Mouse (Mus musculus): ENCODE data around the gene Rapgef4. TPM values are rescaled to one million over a fixed set of nuclear protein-coding genes. Genes with fewer than 3 reads are reported as not detected.

Rapgef4 gene
- polyA plus RNA-seq, 1 experiment: 192 TPM

DNA sequence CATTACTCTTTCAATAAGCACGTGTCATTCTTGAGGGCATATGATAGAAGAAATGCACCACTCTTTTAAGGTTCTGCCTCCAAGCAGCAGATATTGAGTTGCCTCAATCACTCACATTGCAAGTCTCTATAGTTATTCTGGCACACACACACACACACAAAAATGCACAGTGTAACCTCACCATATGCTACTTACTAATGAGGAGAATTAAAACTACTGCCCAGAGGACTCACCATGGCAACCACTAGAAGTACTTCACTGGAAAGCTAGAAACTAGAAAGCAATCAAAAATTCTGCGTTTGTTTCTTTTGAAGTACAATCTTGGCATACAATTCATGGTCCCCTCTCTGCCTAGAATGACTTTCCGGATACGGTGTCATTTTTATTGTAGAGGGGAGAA lies 29.8 kb upstream of the Rapgef4 start:
- no peak overlapping the region for H3K4me3 ChIP-seq (replicated peaks; ENCODE audit: insufficient read depth, low read depth, low read length)
- no peak for DNase-seq
- no peak overlapping the region for H3K27ac ChIP-seq (ENCODE audit: insufficient read depth, low read length)
- WGBS: 64% methylated on average over 4 of the region's 4 CpGs
- TF ChIP-seq CTCF (IDR thresholded peaks at IDR 0.05; ENCODE audit: borderline replicate concordance, insufficient read depth, low read depth, low read length): no peak
- TF ChIP-seq POLR2A (IDR thresholded peaks at IDR 0.05; ENCODE audit: borderline replicate concordance, insufficient read depth, low read length): no peak
- H3K4me1 ChIP-seq (ENCODE audit: control insufficient read depth, insufficient read depth, low read length): no peaks in the 10 kb centered on the region
- H3K27me3 ChIP-seq (ENCODE audit: control insufficient read depth, insufficient read depth, low read length): no peaks in the 10 kb centered on the region

DNA sequence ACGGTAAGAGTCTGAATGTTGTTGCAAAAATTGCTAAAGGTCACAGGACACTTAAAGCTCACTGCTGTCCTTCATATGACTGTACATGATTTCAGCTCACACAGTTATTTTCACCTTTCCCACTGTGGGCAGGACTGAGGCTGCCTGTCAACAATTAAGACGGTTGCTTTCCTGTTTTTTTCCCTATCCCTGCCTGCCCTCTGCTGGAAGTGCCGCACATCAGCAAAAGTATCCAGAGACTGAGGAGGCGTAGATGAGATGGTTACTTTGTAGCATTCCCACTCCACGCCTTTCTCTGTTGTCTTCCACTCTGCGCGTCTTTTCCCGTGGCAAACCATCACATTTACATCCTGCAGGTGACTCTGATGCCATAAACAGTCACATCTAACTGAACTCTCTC lies 25.4 kb upstream of the Rapgef4 start:
- 25% methylated on average over 8 of the region's 8 CpGs for WGBS
- H3K4me1 ChIP-seq (ENCODE audit: control insufficient read depth, insufficient read depth, low read length): peaks cover 3% of the 10 kb centered on the region; the same call in 1 of the 2 replicates

DNA sequence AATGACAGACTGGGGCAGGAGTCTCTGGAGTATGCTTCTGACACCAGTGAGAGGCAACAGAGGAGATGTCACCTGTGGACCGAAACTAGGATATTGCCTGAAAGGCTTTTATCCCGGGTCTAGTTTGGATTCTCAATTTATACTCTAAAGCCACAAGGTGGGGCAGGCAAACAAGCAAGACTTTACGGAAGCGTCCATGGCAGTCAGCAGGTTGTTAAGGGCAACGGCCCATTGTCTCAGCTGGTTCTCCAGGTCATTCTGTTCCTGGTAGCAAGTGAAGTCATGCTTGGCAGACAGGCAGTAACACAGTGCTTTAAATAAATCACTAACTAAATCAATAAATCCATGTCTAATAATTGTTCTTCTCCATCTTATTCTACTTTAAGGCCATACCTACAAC lies 24.6 kb upstream of the Rapgef4 start:
- DNase-seq: peak; percentile 63 to 81
- Histone ChIP-seq H3K27me3 (ENCODE audit: control insufficient read depth, insufficient read depth, low read length) (no peaks in the 10 kb centered on the region), H3K27ac (ENCODE audit: insufficient read depth, low read length) (no peak overlapping the region), H3K4me3 (replicated peaks; ENCODE audit: insufficient read depth, low read depth, low read length) (no peak overlapping the region), H3K4me1 (ENCODE audit: control insufficient read depth, insufficient read depth, low read length) (peaks cover 3% of the 10 kb centered on the region; the same call in 1 of the 2 replicates)
- WGBS: 23% methylated on average over 5 of the region's 5 CpGs
- TF ChIP-seq CTCF (IDR thresholded peaks at IDR 0.05; ENCODE audit: borderline replicate concordance, insufficient read depth, low read depth, low read length) (peak; percentile 52; the same call in 1 of the 2 replicates), POLR2A (IDR thresholded peaks at IDR 0.05; ENCODE audit: borderline replicate concordance, insufficient read depth, low read length) (no peak)

More for the DNA sequence above, 25.4 kb upstream of the Rapgef4 start:
- H3K27me3 ChIP-seq (ENCODE audit: control insufficient read depth, insufficient read depth, low read length): no peaks in the 10 kb centered on the region
- DNase-seq: peak; percentile 68
- H3K27ac ChIP-seq (ENCODE audit: insufficient read depth, low read length): no peak overlapping the region
- TF ChIP-seq CTCF (IDR thresholded peaks at IDR 0.05; ENCODE audit: borderline replicate concordance, insufficient read depth, low read depth, low read length) (peak; percentile 93), POLR2A (IDR thresholded peaks at IDR 0.05; ENCODE audit: borderline replicate concordance, insufficient read depth, low read length) (no peak)
- no peak overlapping the region for H3K4me3 ChIP-seq (replicated peaks; ENCODE audit: insufficient read depth, low read depth, low read length)

DNA sequence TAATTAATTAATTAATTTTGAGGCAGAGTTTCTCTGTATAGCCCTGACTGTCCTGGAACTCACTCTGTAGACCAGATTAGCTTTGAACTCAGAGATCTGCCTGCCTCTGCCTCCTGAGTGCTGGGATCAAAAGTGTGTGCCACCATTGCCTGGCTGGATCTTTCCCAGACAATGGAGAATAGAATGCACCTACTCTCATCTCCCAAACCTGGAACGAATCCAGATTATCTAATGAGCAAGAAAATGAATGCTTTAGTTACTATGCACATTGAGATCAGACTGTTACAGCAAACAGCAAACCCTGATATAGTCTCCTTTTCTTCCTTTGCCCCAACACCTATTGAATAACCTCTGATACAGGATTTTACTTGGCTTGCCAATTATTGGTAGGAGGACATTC lies 23.1 kb upstream of the Rapgef4 start:
- WGBS: 60% methylated on average over 1 of the region's 1 CpGs
- Histone ChIP-seq H3K4me1 (ENCODE audit: control insufficient read depth, insufficient read depth, low read length) (peaks cover 3% of the 10 kb centered on the region; the same call in 1 of the 2 replicates), H3K4me3 (replicated peaks; ENCODE audit: insufficient read depth, low read depth, low read length) (no peak overlapping the region), H3K27me3 (ENCODE audit: control insufficient read depth, insufficient read depth, low read length) (no peaks in the 10 kb centered on the region), H3K27ac (ENCODE audit: insufficient read depth, low read length) (no peak overlapping the region)
- TF ChIP-seq POLR2A (IDR thresholded peaks at IDR 0.05; ENCODE audit: borderline replicate concordance, insufficient read depth, low read length) (no peak), CTCF (IDR thresholded peaks at IDR 0.05; ENCODE audit: borderline replicate concordance, insufficient read depth, low read depth, low read length) (no peak)
- no peak for DNase-seq

DNA sequence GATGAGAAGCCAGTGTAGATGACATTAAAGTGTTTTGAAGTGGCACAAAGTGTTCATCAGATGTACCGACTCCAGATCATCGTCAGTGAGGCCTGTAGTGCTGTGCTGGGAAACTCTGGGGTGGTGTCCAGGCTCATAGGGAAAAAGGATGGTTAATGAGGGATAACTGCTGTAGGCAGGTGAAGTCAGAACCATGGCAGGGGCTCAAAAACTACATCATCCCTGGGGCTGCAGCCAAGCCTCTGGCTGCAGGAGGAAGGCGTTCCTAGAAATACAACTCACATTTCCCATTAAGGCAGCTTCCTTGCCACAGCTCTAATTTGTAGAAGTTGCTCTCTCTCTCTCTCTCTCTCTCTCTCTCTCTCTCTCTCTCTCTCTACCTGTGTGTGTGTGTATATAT lies 22.6 kb upstream of the Rapgef4 start:
- TF ChIP-seq CTCF (IDR thresholded peaks at IDR 0.05; ENCODE audit: borderline replicate concordance, insufficient read depth, low read depth, low read length): no peak
- no peak for TF ChIP-seq POLR2A (IDR thresholded peaks at IDR 0.05; ENCODE audit: borderline replicate concordance, insufficient read depth, low read length)
- Histone ChIP-seq H3K27me3 (ENCODE audit: control insufficient read depth, insufficient read depth, low read length) (no peaks in the 10 kb centered on the region), H3K4me1 (ENCODE audit: control insufficient read depth, insufficient read depth, low read length) (peaks cover 3% of the 10 kb centered on the region; the same call in 1 of the 2 replicates), H3K27ac (ENCODE audit: insufficient read depth, low read length) (no peak overlapping the region), H3K4me3 (replicated peaks; ENCODE audit: insufficient read depth, low read depth, low read length) (no peak overlapping the region)
- DNase-seq: peak; percentile 80 to 84
- 23% methylated on average over 3 of the region's 3 CpGs for WGBS

DNA sequence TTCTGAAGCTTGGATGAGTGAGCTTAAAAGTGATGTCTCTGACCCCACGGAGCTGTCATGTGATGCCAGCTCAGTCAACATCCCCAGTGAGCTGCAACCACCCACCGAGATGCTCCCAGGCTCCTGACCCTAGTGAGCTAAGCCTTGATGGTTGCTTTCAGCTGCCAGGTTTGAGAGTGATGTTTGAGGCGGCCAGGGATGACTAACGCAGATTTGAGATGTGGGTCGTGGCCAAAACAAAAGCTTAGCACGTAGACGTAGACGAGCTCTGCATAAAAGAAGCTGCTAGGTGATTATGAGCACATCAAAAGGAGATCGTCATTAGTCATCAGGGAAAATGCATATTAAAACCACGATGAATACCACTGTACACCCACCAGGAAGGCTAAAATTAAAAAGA lies 16.8 kb upstream of the Rapgef4 start:
- peaks cover 3% of the 10 kb centered on the region; the same call in 1 of the 2 replicates for H3K4me1 ChIP-seq (ENCODE audit: control insufficient read depth, insufficient read depth, low read length)
- no peak for DNase-seq
- H3K27me3 ChIP-seq (ENCODE audit: control insufficient read depth, insufficient read depth, low read length): no peaks in the 10 kb centered on the region
- TF ChIP-seq POLR2A (IDR thresholded peaks at IDR 0.05; ENCODE audit: borderline replicate concordance, insufficient read depth, low read length) (no peak), CTCF (IDR thresholded peaks at IDR 0.05; ENCODE audit: borderline replicate concordance, insufficient read depth, low read depth, low read length) (no peak)
- no peak overlapping the region for H3K4me3 ChIP-seq (replicated peaks; ENCODE audit: insufficient read depth, low read depth, low read length)
- H3K27ac ChIP-seq (ENCODE audit: insufficient read depth, low read length): no peak overlapping the region
- 49% methylated on average over 10 of the region's 10 CpGs for WGBS

DNA sequence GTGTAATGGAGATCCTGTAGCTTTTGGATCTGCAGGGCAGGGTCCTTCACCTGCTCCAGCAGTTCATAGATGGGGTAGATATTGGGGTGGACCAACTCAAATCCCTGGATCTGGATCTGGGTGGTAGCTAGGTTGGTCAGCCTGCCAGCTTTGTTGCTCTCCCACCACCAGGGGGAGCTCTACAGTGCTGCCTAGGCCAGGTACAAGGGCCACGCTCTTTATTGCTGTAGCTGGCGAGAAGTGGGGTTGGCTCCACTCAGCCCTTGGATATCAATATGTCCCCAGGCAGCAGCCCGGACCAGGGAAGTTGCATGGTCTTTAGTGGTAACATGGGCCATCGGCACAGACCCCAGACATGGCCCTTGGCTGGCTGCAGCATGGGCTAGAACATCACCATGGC lies 15.6 kb upstream of the Rapgef4 start:
- DNase-seq: peak in 1 of 2 experiments; percentile 58
- Histone ChIP-seq H3K4me1 (ENCODE audit: control insufficient read depth, insufficient read depth, low read length) (peaks cover 3% of the 10 kb centered on the region; the same call in 1 of the 2 replicates), H3K4me3 (replicated peaks; ENCODE audit: insufficient read depth, low read depth, low read length) (no peak overlapping the region), H3K27ac (ENCODE audit: insufficient read depth, low read length) (no peak overlapping the region), H3K27me3 (ENCODE audit: control insufficient read depth, insufficient read depth, low read length) (no peaks in the 10 kb centered on the region)
- TF ChIP-seq POLR2A (IDR thresholded peaks at IDR 0.05; ENCODE audit: borderline replicate concordance, insufficient read depth, low read length) (no peak), CTCF (IDR thresholded peaks at IDR 0.05; ENCODE audit: borderline replicate concordance, insufficient read depth, low read depth, low read length) (peak; percentile 65)
- 87% methylated on average over 4 of the region's 4 CpGs for WGBS

DNA sequence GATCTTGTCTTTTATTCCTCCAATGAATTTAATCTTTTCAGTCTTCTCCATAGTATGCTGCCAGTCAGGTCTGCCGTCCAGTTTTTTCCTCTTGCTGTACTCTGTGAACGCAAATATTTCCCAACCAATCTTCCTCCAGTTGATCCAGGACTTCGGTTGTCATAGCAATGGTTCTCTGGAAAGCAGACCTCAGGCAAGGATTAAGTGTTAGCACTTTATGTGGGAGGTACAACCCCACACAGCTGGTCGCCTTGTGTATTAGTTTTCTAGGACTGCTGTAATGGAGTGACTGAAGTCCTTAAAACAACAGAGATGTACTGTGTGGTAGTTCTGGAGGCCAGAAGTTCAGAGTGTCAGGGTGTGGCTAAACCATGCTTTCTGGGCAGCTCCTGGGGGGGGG lies 14.3 kb upstream of the Rapgef4 start:
- no peak overlapping the region for H3K4me3 ChIP-seq (replicated peaks; ENCODE audit: insufficient read depth, low read depth, low read length)
- H3K27me3 ChIP-seq (ENCODE audit: control insufficient read depth, insufficient read depth, low read length): no peaks in the 10 kb centered on the region
- 88% methylated on average over 4 of the region's 4 CpGs for WGBS
- peaks cover 3% of the 10 kb centered on the region; the same call in 1 of the 2 replicates for H3K4me1 ChIP-seq (ENCODE audit: control insufficient read depth, insufficient read depth, low read length)
- no peak overlapping the region for H3K27ac ChIP-seq (ENCODE audit: insufficient read depth, low read length)
- no peak for TF ChIP-seq POLR2A (IDR thresholded peaks at IDR 0.05; ENCODE audit: borderline replicate concordance, insufficient read depth, low read length)
- no peak for TF ChIP-seq CTCF (IDR thresholded peaks at IDR 0.05; ENCODE audit: borderline replicate concordance, insufficient read depth, low read depth, low read length)
- DNase-seq: no peak
